Mouse (Mus musculus) embryonic fibroblast, embryonic 13.5 days (primary cell): ENCODE measurements at regions not wholly inside any gene's neighbourhood (a gene's known extent, or its start where the extent isn't known, plus 50 kb on each side); places are given as distances from the start of the nearest gene placed in this dataset.

Source experiments
- CTCF ChIP-seq: IDR thresholded peaks from 2 replicates; pipeline ENCODE4 v1.5.1; 2011; ENCODE audit warnings: mild to moderate bottlenecking, control low read depth, low read length, moderate library complexity, borderline replicate concordance; ENCODE audit not compliant: insufficient read depth
- POLR2A ChIP-seq: IDR thresholded peaks from 2 replicates; pipeline ENCODE4 v1.6.1; 2011; ENCODE audit warnings: low read depth, mild to moderate bottlenecking, control low read depth, low read length, moderate library complexity

- TF ChIP-seq CTCF (no peak), POLR2A (no peak)
Observed at GRCm38 (mm10) chr5:112171325-112171724, 81.0 kb downstream of the Cryba4 start.
